Mouse (Mus musculus) G1E (cell line): Measurements from ENCODE around the gene Uckl1. TPM values are rescaled to one million over a fixed set of nuclear protein-coding genes. Genes with fewer than 3 reads are reported as not detected.

Experiments
- ATAC-seq: 2 replicates; pipeline ENCODE4 v1.8.0; 2016; ENCODE audit warnings: mild to moderate bottlenecking; ENCODE audit not compliant: insufficient number of reproducible peaks, poor library complexity, low FRiP score, severe bottlenecking; ENCODE audit errors: extremely low read depth
- DNase-seq: peaks from one replicate; pipeline ENCODE4 v3.0.0; 2012; ENCODE audit warnings: low spot score
- H3K27me3 ChIP-seq: 2 replicates; pipeline ENCODE4 v1.6.1; 2012; ENCODE audit warnings: mild to moderate bottlenecking, low read length, inconsistent platforms; ENCODE audit not compliant: insufficient read depth
- H3K36me3 ChIP-seq: replicated peaks from 2 replicates; pipeline ENCODE3; 2012; ENCODE audit warnings: mild to moderate bottlenecking, inconsistent platforms
- H3K4me1 ChIP-seq: 2 replicates; pipeline ENCODE4 v1.6.1; 2012; ENCODE audit warnings: low read depth, low read length, inconsistent platforms, mixed read lengths; ENCODE audit not compliant: insufficient read depth
- H3K4me3 ChIP-seq: 2 replicates; pipeline ENCODE4 v1.5.1; 2012; ENCODE audit warnings: low read depth, mild to moderate bottlenecking, inconsistent platforms, low read length, moderate library complexity, mixed read lengths
- H3K9me3 ChIP-seq: replicated peaks from 2 replicates; pipeline ENCODE4 v1.6.1; 2012; ENCODE audit warnings: inconsistent platforms
- CTCF ChIP-seq: IDR thresholded peaks from 2 replicates; pipeline ENCODE4 v1.5.1; 2012; ENCODE audit warnings: low read depth, low read length, inconsistent platforms, mixed read lengths
- GATA1 ChIP-seq: IDR thresholded peaks from 2 replicates; pipeline ENCODE4 v1.6.1; 2012; ENCODE audit warnings: borderline replicate concordance, low read length, inconsistent platforms, mixed read lengths
- GATA2 ChIP-seq: IDR thresholded peaks from 2 replicates; pipeline ENCODE4 v1.6.1; 2012; ENCODE audit warnings: low read depth, low read length, inconsistent platforms, borderline replicate concordance
- POLR2AphosphoS5 ChIP-seq: IDR thresholded peaks from 2 replicates; pipeline ENCODE4 v1.6.1; 2012; ENCODE audit warnings: low read depth, low read length, inconsistent platforms; ENCODE audit not compliant: insufficient replicate concordance
- TAL1 ChIP-seq: conservative IDR thresholded peaks from 2 replicates; pipeline ENCODE4 v1.6.1; 2012; ENCODE audit warnings: low read depth, low read length, inconsistent platforms, mixed read lengths
- polyA plus RNA-seq: library from polyadenylated mRNA; stranded (reverse); fragments of >175 nt; gene quantifications from 2 replicates; pipeline ENCODE4 v1.2.3, GENCODE M21; 2012
- total RNA-seq, 2 experiments: library from RNA; stranded (forward) in 1 of 2; stranded (reverse) in 1 of 2; fragments of 200-1000 nt in 1 of 2; fragments of >200 nt in 1 of 2; fragmentation: Nextera tagmentation in 1 of 2; gene quantifications; 2 replicates each; pipeline ENCODE4 v1.2.3; 2014 to 2017

Uckl1 gene
- total and polyA plus RNA-seq, 3 experiments = 46.9 to 66.0 (median 54.9) TPM

DNA sequence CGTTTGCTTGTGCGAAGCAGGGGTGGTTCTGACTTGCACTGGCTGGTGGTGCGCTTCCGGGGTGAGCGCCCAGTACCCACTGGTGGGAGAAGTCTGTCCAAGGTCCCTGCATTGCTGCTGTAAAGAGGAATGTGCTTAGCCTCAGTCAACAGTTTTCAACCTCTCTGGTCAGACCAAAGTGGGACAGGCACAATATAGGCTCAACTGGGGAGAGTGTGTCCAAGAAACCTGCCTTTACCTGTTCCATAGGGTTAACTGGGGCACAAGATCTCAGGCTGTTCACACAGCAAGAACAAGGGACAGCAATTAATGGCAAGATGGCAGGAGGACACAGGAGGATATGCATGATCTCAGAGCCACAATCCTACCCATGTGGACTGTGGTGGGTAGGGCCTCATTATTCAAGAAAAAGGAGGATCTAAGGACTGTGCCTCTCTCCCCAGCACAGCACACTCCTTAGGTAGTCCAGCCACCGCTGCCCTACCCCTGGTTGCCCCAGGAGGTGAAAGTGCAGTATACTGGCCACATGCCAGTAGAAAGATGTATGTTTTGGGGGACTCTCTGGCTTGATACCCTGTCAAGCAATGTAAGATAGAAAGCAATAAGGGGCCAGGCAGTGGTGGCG is 9.7 kb downstream of the Uckl1 start:
- Histone ChIP-seq H3K36me3 (peaks cover 84% of the 10 kb centered on the region), H3K4me3 (no peak overlapping the region)
- DNase-seq = no peak

GRCm38 (mm10) chr2:181573961-181574360 is 10.7 kb downstream of the Uckl1 start:
- H3K27me3 ChIP-seq = no peaks in the 10 kb centered on the region; the same call in 1 of the 2 replicates
- H3K9me3 ChIP-seq = no peaks in the 10 kb centered on the region
- H3K36me3 ChIP-seq = peaks cover 82% of the 10 kb centered on the region
- ATAC-seq (no peak), DNase-seq (no peak)
- TF ChIP-seq CTCF (no peak), GATA1 (no peak), POLR2AphosphoS5 (no peak), GATA2 (no peak), TAL1 (no peak)
- peaks cover 67% of the 10 kb centered on the region for H3K4me1 ChIP-seq
- no peak overlapping the region for H3K4me3 ChIP-seq

More for the DNA sequence above, 9.7 kb downstream of the Uckl1 start:
- Histone ChIP-seq H3K27me3 (no peaks in the 10 kb centered on the region; the same call in 1 of the 2 replicates), H3K4me1 (peaks cover 69% of the 10 kb centered on the region), H3K9me3 (no peaks in the 10 kb centered on the region)
- ATAC-seq = no peak
- TF ChIP-seq GATA1 = no peak
- no peak for TF ChIP-seq TAL1
- no peak for TF ChIP-seq POLR2AphosphoS5
- TF ChIP-seq GATA2 = no peak
- no peak for TF ChIP-seq CTCF

GRCm38 (mm10) chr2:181572921-181573920 is 11.5 kb downstream of the Uckl1 start:
- Histone ChIP-seq H3K9me3 (no peaks in the 10 kb centered on the region), H3K27me3 (no peaks in the 10 kb centered on the region; the same call in 1 of the 2 replicates), H3K4me3 (no peak overlapping the region), H3K36me3 (peaks cover 83% of the 10 kb centered on the region), H3K4me1 (peaks cover 67% of the 10 kb centered on the region)
- no peak for ATAC-seq
- TF ChIP-seq GATA1 (no peak), POLR2AphosphoS5 (no peak), GATA2 (no peak), TAL1 (no peak), CTCF (no peak)
- DNase-seq = no peak

DNA sequence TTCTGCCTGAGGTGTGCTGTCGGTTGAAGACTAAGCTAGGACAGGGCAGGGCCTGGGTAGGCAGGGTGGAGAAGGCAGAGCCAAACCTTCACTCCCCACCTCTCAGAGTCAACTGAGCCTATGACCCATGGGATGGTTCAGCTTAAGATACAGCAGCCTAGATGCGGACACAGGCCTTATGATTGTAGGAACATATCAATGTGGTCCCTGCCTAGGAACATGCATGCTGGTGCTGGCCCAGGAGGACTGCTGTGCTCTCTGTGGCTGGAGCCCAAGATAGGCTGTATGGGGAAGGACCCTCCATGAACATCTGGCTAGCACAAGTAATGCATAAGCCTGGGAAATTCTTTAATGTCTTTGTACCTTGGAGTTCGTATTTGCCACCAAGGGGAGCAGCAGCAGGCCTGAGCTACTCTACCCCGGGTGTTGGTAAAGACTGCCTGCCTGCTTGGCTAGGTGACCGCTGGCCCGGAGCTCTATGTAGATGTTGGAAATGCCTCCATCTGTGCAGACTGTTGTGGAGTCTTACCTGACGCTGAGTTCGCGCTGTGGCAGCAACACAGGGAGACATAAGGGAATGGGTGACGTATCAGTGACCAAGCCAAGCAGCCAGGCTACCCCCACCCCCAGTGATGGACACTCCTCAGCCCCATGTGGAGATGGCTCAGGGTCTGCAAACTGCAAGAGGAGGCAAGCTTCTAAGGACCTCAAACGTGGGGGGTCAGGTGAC is 12.6 kb downstream of the Uckl1 start:
- Histone ChIP-seq H3K27me3 (no peaks in the 10 kb centered on the region; the same call in 1 of the 2 replicates), H3K4me1 (peaks cover 64% of the 10 kb centered on the region), H3K9me3 (no peaks in the 10 kb centered on the region), H3K36me3 (peaks cover 85% of the 10 kb centered on the region), H3K4me3 (no peak overlapping the region)
- DNase-seq (no peak), ATAC-seq (no peak)
- TF ChIP-seq CTCF = no peak
- TF ChIP-seq GATA2 = no peak
- no peak for TF ChIP-seq POLR2AphosphoS5
- TF ChIP-seq TAL1 = no peak
- no peak for TF ChIP-seq GATA1

DNA sequence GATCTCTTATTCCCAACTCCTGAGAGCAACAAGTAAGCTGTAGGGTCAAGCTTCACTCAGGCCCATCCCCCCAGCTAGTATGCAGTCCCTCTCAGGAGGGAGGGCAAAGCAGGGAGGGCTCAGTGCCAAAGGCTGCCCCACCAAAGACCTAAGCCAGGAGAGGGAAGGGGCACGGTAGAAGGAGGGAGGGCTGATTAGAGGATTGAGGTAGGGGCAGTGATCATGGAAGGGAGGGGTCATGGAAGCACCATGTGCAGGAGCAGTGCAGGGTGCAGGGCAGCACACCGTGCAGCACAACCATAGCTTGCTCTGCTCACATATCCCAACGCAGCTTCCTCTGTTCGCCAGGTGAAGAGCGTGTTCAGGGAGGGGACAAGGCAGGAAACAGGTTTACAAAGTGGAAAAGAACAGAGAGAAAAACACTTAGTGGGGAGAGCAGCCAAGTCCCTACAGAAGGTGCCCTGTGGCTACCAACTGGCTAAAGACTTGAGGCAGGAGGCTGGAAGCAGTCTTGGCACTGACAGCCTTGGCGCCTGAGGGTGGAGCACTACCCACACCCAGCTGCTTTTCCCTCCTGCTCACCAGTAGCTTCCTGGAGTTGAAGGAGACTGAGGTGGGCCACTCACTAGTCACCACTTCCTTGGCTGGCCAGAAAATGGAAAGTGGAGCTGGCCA is 13.6 kb downstream of the Uckl1 start:
- ATAC-seq = no peak
- no peaks in the 10 kb centered on the region for H3K9me3 ChIP-seq
- H3K4me3 ChIP-seq = no peak overlapping the region
- no peak for DNase-seq
- TF ChIP-seq GATA1 (no peak), POLR2AphosphoS5 (no peak), GATA2 (no peak), CTCF (no peak), TAL1 (no peak)
- peaks cover 80% of the 10 kb centered on the region for H3K36me3 ChIP-seq
- H3K27me3 ChIP-seq = no peaks in the 10 kb centered on the region; the same call in 1 of the 2 replicates
- peaks cover 58% of the 10 kb centered on the region for H3K4me1 ChIP-seq

- Histone ChIP-seq H3K27me3 (no peaks in the 10 kb centered on the region; the same call in 1 of the 2 replicates), H3K4me1 (peaks cover 58% of the 10 kb centered on the region), H3K4me3 (no peak overlapping the region), H3K36me3 (peaks cover 77% of the 10 kb centered on the region), H3K9me3 (no peaks in the 10 kb centered on the region)
- ATAC-seq (no peak), DNase-seq (no peak)
- TF ChIP-seq POLR2AphosphoS5 = no peak
- no peak for TF ChIP-seq TAL1
- no peak for TF ChIP-seq GATA1
- no peak for TF ChIP-seq CTCF
- TF ChIP-seq GATA2 = no peak
Observed at GRCm38 (mm10) chr2:181570375-181570774, 14.3 kb downstream of the Uckl1 start.
